Mouse (Mus musculus) spleen, adult 2 months (tissue): Measurements from ENCODE around the gene Usmg5. TPM values are rescaled to one million over a fixed set of nuclear protein-coding genes. Genes with fewer than 3 reads are reported as not detected.
A peak's percentile ranks its signal among the peaks of the same experiment; 100 is the strongest.

Experiments used
- DNase-seq, 2 experiments: peaks; one replicate each; pipeline versions ENCODE4 v3.0.0 to v3.0.0-alpha.2; 2012 to 2021; ENCODE audit warnings: low spot score in 2 of 2, low read depth in 1 of 2
- H3K27ac ChIP-seq: fragments of 200-500 bp; 2 replicates; pipeline ENCODE4 v1.5.1; 2012; ENCODE audit warnings: low read length, inconsistent platforms; ENCODE audit not compliant: insufficient read depth
- H3K27me3 ChIP-seq: fragments of 200-500 bp; 2 replicates; pipeline ENCODE4 v1.6.1; 2012; ENCODE audit warnings: mild to moderate bottlenecking, moderate library complexity, low read length, inconsistent platforms; ENCODE audit not compliant: control insufficient read depth, insufficient read depth
- H3K36me3 ChIP-seq: fragments of 200-500 bp; 2 replicates; pipeline ENCODE4 v1.6.1; 2012; ENCODE audit warnings: mild to moderate bottlenecking, low read length, inconsistent platforms; ENCODE audit not compliant: control insufficient read depth, insufficient read depth
- H3K4me1 ChIP-seq: fragments of 200-500 bp; 2 replicates; pipeline ENCODE4 v1.6.1; 2011; ENCODE audit warnings: inconsistent platforms; ENCODE audit not compliant: control insufficient read depth, insufficient read depth, insufficient read length
- H3K4me3 ChIP-seq: fragments of 200-500 bp; 2 replicates; pipeline ENCODE4 v1.5.1; 2011; ENCODE audit warnings: mild to moderate bottlenecking, inconsistent platforms; ENCODE audit not compliant: insufficient read depth, insufficient read length; ENCODE audit errors: extremely low read depth
- CTCF ChIP-seq: fragments of 200-500 bp; IDR thresholded peaks from 2 replicates; pipeline ENCODE4 v1.5.1; 2011; ENCODE audit warnings: mild to moderate bottlenecking, inconsistent platforms; ENCODE audit not compliant: insufficient read depth, insufficient read length, insufficient replicate concordance; ENCODE audit errors: extremely low read depth
- POLR2A ChIP-seq: fragments of 200-500 bp; IDR thresholded peaks from 2 replicates; pipeline ENCODE4 v1.6.1; 2011; ENCODE audit warnings: low read depth, low read length, inconsistent platforms
- WGBS: fragments of 180-500 bp; shearing (Covaris S2); methylation state at CpG from one replicate; pipeline ENCODE4 v1.1.7; 2018; 5-methylcytosine and 5-hydroxymethylcytosine counted together
- polyA plus RNA-seq: library from polyadenylated mRNA; depleted of rRNA; stranded (reverse); fragments of >200 nt; gene quantifications from 2 replicates; pipeline ENCODE4 v1.2.3, GENCODE M21; 2012

Gene Usmg5
- polyA plus RNA-seq, 1 experiment: 11.9 TPM

DNA sequence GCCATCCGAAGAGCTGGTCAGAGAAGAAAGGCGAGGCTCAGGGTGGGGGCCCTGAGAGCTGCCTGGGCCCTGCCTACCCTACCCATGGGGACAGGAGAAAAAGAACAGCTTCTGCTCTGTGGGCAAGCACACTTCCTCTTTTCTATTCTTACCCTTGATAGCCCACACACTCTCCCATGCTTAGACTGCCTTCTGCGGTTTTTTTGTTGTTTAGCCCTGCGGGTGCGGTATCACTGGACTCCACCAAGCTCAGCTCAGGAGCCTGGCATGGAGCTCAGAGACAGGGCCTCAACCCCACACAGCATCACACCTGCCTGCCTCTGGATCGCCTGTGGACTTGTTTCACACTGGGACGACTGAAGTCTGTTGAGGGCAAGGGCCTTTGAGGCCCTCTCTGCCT is 42.7 kb upstream of the Usmg5 start:
- Histone ChIP-seq H3K27ac (peak overlapping the region; percentile 84), H3K4me1 (peaks cover 38% of the 10 kb centered on the region; the same call in 1 of the 2 replicates), H3K4me3 (peak overlapping the region; percentile 33; the same call in 1 of the 2 replicates), H3K27me3 (no peaks in the 10 kb centered on the region), H3K36me3 (peaks cover 48% of the 10 kb centered on the region)
- peak; percentile 63 to 70 for DNase-seq
- 6% methylated on average over 7 of the region's 7 CpGs for WGBS
- TF ChIP-seq CTCF (no peak), POLR2A (no peak)

GRCm38 (mm10) chr19:47130551-47131125 is 40.2 kb upstream of the Usmg5 start:
- 87% methylated on average over 15 of the region's 15 CpGs for WGBS
- Histone ChIP-seq H3K4me3 (no peak overlapping the region), H3K36me3 (peaks cover 67% of the 10 kb centered on the region), H3K27me3 (no peaks in the 10 kb centered on the region), H3K27ac (no peak overlapping the region), H3K4me1 (peaks cover 30% of the 10 kb centered on the region; the same call in 1 of the 2 replicates)
- DNase-seq: peak in 1 of 2 experiments; percentile 45
- TF ChIP-seq POLR2A: no peak

GRCm38 (mm10) chr19:47128835-47129234 is 38.4 kb upstream of the Usmg5 start:
- TF ChIP-seq POLR2A (no peak), CTCF (no peak)
- H3K36me3 ChIP-seq: peaks cover 59% of the 10 kb centered on the region
- H3K4me3 ChIP-seq: no peak overlapping the region
- no peaks in the 10 kb centered on the region for H3K27me3 ChIP-seq
- no peak for DNase-seq
- no peak overlapping the region for H3K27ac ChIP-seq
- H3K4me1 ChIP-seq: peaks cover 20% of the 10 kb centered on the region; the same call in 1 of the 2 replicates
- 85% methylated on average over 11 of the region's 11 CpGs for WGBS

GRCm38 (mm10) chr19:47128164-47128563 is 37.7 kb upstream of the Usmg5 start:
- no peak for DNase-seq
- H3K4me3 ChIP-seq: no peak overlapping the region
- H3K27me3 ChIP-seq: no peaks in the 10 kb centered on the region
- TF ChIP-seq POLR2A (no peak), CTCF (no peak)
- H3K4me1 ChIP-seq: peaks cover 14% of the 10 kb centered on the region; the same call in 1 of the 2 replicates
- H3K36me3 ChIP-seq: peaks cover 59% of the 10 kb centered on the region
- H3K27ac ChIP-seq: no peak overlapping the region
- WGBS: 93% methylated on average over 10 of the region's 10 CpGs

DNA sequence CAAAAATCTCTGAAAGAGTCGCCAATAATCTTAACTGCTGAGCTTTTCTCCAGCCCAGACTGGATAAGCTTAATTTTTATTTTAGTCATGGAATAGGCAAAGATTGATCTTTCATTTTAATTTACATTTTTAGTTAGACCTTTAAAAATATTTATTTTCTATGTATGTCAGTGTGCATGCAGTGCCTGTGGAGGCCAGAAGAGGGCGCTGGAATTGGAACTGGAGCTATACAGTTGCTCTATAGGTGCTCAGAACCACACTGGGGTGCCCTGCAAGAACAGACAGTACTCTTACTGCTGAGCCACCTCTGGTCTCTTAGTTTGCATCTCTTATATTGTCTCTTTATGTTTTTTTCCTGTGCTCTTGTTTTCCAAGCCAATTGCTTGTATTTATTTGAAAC is 32.4 kb upstream of the Usmg5 start:
- no peaks in the 10 kb centered on the region for H3K27me3 ChIP-seq
- TF ChIP-seq CTCF (peak; percentile 63; the same call in 1 of the 2 replicates), POLR2A (no peak)
- peak in 1 of 2 experiments; percentile 48 for DNase-seq

GRCm38 (mm10) chr19:47121054-47121453 is 30.6 kb upstream of the Usmg5 start:
- peaks cover 15% of the 10 kb centered on the region for H3K36me3 ChIP-seq
- WGBS: 37% methylated on average over 4 of the region's 4 CpGs
- TF ChIP-seq CTCF (peak; percentile 51; the same call in 1 of the 2 replicates), POLR2A (no peak)

More for the DNA sequence above, 32.4 kb upstream of the Usmg5 start:
- WGBS: 44% methylated on average over 2 of the region's 2 CpGs
- Histone ChIP-seq H3K27ac (no peak overlapping the region), H3K4me3 (no peak overlapping the region), H3K4me1 (peaks cover 3% of the 10 kb centered on the region; the same call in 1 of the 2 replicates), H3K36me3 (peaks cover 23% of the 10 kb centered on the region)

GRCm38 (mm10) chr19:47118634-47119033 is 28.2 kb upstream of the Usmg5 start:
- H3K4me3 ChIP-seq: no peak overlapping the region
- peaks cover 19% of the 10 kb centered on the region; the same call in 1 of the 2 replicates for H3K36me3 ChIP-seq
- no peak for TF ChIP-seq POLR2A
- DNase-seq: no peak
- no peaks in the 10 kb centered on the region for H3K4me1 ChIP-seq
- 78% methylated on average over 2 of the region's 2 CpGs for WGBS
- no peak overlapping the region for H3K27ac ChIP-seq
- H3K27me3 ChIP-seq: no peaks in the 10 kb centered on the region

More at GRCm38 (mm10) chr19:47121054-47121453, 30.6 kb upstream of the Usmg5 start:
- Histone ChIP-seq H3K27me3 (no peaks in the 10 kb centered on the region), H3K27ac (no peak overlapping the region), H3K4me1 (peaks cover 3% of the 10 kb centered on the region; the same call in 1 of the 2 replicates), H3K4me3 (no peak overlapping the region)
- no peak for DNase-seq
